Mouse (Mus musculus) cerebellum, adult 11 months (tissue): Measurements from ENCODE around the gene Vac14.

Experiments
- DNase-seq: peaks from one replicate; pipeline ENCODE4 v3.0.0; 2022

Gene Vac14

DNA sequence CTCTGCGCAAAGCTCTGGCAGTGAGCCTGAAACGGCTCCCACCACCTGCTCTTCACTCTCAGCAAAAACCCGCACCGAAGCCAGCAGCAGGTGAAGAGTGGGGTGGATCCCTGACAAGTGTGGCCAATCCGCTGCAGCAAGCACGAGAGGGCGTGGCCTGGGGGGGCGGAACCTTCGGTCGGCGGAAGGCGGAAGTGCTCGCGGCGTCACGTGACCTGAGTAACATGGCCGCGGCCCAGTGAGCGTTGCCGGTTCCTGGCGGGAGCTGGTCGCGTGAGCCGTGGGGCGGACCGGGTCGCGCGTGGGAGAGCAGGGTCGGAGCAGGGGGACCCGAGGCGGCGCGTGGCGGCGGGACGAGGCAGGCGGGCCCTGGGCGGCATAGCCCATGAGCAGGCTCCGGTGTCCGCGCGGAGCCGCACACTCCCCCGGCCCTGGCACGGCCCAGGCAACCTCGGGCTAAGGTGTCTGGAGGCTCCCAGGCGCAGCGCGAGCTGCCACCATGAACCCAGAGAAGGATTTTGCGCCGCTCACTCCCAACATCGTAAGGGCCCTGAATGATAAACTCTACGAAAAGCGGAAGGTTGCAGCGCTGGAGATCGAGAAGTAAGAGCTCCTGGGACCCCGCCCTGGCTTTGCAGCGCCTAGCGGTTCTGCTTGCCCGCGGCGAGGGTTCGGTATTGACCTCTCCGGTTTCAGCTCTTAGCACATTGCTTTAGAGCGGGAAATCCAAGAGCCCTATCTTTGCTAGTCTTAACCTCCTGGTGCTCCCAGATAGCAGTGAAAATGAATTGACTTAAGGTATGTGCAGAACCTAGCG lies at the start of gene Vac14:
Gene Vac14, plus strand, starts transcription at position 195 of the 817 bp plus-strand sequence.
- DNase-seq, result peak; percentile 98

DNA sequence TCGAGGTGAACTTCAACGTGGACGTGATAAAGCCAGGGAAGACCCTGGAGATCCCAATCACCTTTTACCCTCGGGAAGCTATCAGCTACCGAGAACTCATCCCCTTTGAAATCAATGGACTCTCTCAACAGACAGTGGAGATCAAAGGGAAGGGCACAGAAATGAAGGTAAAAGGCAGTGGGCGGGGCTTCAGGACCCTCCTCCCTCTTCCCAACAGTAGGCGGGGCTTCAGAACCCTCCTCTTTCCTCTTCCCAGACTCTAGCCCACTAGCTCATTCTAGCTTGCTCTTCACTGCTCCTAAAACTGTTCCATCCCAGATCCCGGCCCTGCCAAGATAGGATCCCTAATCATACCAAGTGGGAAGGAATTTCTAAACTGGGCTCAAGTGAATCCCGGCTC lies 25.7 kb upstream of the Vac14 start:
- DNase-seq, result no peak

DNA sequence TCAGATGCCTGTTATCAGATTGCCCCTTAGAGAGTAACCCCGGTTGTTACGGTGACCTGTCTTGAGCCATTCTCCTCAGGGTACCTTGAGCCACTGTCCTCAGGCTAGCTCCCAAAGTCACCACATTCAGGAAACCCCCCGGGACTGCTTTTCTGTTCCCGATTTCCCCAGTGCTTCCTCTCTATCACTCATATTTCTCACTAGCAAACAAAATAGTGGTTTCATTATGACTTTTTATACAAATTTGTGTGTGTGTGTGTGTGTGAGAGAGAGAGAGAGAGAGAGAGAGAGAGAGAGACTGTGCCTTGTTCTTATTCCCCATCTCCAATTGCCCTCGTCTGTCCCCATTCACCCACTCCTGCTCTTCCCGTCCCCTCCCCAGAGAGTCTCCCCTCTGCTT lies 24.2 kb upstream of the Vac14 start:
- no peak for DNase-seq

DNA sequence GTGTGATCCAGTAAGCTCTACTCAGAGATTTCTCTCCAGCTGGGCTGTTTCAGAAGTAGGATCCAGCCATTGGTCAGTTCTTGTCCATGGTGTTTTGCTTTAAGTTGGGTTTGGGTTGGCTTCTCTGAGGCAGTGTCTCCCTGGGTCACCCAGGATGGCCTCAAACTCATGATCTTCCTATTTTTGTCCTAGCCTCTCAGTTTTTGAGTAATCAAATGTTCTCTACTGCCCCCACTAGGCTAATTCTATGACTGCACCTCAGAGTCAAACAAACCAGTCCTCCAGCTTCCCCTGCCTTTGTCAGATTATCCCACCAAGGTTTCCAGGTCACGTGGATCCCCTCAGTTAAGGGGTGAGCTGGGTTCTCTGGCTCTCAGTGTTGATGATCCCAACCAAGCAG lies 13.8 kb upstream of the Vac14 start:
- DNase-seq, result peak; percentile 25

DNA sequence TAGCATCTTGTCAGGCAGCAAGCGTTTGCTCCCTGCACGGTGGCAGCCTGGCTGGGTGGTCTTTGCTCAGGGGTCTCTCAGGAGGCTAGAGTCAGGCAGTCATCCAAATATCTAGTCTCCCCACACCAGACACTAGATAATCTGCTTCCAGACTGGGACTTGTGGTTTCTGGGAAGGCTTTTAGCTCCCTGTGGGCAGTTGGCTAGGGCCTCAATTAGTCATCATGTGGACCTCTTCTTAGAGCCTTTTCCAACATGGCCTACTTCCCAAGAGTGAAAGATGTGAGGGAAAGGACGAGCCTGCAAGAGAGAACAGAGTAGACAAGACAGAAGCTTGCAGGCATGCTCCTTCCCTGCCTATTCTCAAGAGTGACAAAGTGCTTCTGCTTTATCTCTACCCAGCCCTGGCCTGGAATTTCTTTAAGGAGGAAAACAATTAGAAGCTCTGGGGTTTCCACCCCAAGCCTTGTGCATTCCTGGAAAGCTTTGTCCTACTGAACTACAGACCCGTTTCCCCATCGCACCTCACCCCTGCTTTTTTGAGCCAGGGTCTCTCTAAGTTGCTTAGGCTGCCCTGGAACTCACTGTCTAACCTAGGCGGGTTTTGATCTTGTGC lies 12.9 kb upstream of the Vac14 start:
- no peak for DNase-seq

DNA sequence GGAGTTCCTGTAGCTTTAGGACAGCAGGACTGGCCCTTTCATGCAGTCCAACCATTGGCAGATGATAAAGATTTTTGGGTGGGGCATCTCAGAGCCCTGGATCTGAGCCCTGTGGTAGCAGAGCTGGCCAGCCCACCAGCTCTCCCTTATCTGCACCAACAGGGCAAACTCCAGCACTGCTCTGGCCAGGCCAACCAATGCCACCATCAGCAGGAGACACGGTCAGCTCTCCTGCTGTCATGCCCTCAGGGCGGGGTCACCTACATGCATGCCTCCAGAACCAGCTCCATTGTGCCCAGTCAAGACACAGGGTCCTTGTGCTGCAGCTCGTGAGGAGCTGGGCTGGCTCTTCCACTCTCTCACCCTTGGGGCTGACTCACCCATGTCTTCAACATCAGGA lies 2.7 kb upstream of the Vac14 start:
- DNase-seq, result no peak

DNA sequence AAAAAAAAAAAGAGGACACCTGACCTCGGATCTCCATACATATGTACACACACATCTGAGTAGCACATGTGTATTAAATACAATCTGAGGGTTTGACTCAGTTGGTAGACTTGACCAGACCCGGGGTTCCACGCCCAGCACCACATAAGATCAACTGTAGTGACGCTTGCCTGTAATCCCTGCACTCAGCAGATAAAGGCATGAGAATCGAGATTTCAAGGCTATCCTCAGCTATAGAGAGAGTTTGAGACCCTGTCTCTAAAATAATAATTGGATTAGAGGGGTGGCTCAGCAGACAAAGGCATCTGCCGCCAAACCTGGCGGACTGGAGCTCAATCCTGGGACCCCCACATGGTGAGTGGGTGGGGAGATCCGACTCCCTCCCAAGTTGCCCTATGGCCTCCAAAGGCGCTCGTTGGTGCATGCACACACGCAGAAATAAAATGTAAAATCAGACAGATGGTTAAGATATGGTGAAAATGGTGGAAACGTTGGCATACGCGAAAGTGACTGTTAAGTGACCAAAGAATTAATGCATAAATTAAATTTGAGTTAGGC lies 505 bp upstream of the Vac14 start:
- DNase-seq, result no peak

DNA sequence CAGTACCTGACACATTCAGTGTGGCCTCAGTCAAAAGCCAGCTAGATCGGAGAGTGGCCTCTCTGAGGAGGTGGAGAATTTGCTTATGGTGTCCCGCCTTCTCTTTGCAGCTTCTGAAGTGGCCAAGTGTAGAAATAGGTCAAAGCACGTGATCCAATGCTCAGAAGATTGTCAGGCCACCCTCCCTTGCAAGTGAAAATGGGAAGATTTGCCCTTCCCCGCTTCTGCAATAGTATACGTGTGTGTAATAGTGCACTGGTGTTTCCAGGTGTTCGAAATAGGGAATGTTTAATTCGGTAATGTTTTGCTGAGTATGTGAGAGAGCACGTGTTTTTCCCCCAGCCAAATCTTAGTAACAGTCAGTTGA lies 806 bp downstream of the Vac14 start:
- DNase-seq, result no peak

DNA sequence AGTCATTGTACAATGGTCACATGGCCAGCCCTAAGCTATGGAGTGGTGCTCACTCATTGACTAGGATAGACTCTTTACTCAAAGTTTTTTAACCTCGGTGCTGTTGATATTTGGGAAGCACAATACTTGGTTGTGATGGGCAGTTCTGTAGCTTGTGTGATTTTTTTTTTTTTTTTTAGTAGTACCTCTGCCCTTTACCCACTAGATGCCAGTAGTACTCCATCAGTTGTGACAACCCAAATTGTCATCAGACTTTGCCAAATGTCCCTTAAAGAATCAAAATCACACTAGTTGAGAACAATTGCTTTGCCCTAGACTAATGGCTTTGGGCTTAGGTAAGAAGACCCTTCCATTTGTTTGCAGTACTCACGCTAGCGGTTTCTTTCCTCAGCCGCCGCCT lies 1.5 kb downstream of the Vac14 start:
- no peak for DNase-seq

DNA sequence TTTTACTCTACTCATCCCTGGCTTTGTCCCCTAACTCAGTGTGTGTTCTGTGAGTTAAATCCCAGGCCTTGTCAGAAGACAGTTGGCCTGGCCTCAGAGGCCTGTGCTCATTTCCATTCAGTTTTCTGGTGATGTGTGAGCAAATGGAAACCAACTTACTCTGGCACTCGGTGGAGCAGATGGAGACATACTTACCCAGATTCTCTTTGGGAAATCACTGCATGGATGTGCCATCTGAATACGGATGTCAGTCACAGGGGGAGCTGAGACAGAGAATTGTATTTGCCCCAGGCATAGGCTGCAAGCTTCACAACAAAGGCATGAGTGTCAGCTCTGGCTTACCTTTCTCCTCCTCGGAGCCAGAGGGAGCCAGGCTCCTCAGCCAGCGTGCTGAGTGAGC lies 8.0 kb downstream of the Vac14 start:
- no peak for DNase-seq

DNA sequence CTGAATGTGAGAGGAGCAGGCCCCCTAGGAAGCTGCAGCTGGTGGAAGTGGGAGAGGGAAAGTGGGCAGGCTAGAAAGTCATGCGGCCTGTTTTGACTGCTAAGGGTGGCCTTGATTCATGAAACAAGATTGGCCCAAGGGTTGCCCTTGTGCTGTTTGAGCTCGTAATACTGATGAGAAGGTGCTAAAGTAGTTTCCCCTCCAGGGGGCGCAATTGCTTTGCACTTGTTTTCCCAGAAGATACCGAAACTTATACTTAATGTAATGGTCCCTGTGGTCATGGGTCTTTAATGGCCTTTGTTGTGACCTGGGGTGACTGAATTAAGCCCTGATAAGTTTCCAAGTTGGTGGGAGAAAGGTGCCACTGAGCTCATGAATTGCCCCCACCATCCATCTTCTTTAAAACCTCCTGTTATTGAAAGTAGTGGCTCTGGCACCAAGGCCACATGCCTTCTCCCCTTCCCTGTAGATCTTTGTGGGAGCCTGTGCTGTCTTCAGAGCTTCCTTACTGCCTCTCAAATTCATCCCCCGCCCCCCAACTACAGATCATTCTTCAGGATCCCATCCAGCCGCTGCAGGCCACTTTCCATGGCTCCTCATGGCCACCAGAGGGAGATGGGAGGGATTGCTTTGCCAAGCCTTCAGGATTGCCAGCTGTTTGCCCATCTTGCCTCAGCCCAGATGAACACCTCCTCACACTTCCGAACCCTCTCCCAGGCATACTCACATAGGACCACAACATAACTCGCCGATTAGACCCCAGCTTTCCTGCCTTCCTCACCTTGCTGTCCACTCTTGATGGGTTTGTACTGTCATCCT lies 11.1 kb downstream of the Vac14 start:
- peak; percentile 66 for DNase-seq

DNA sequence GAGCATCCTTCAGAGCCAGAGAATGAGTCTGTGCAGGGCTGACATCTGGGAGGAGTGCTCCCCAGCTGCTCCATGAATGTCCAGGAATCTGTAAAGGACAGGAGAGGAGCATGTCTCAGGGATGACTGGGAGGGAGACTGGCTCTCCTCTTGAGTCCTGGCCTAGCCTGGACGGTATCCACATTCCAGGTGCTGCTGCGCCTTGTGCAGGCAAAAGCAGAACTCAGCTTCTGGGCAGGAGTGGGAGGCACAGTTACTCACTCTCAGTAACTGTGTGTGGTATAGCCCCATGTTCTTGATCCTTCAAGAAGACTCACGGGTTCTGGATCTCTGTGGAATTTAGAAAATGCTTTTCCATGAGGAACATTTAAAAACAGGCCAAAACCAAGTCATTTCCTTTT lies 11.7 kb downstream of the Vac14 start:
- no peak for DNase-seq

DNA sequence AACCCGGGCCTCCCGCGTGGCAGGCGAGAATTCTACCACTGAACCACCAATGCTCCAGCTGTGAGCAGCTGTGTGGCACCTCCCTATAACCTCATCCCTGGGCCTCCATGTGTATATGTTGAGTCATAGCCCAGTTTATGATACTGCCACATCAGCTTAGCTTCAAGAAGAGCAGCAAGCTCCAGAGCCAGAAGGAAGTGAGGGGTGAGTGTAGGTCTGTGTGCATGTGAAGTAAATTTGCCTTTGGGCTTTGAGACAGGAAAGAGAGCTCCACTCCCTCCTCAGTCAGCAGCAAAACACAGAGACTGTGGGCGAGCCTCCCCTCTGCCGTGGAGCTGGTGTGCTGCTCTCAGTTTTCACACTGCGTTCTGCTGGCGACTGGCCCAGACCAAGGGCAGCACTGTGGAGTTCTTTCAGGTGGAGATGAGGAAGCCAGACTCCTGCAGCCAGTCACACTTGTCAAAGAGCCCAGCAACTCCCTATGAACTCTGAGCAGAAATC lies 12.2 kb downstream of the Vac14 start:
- peak; percentile 53 for DNase-seq

DNA sequence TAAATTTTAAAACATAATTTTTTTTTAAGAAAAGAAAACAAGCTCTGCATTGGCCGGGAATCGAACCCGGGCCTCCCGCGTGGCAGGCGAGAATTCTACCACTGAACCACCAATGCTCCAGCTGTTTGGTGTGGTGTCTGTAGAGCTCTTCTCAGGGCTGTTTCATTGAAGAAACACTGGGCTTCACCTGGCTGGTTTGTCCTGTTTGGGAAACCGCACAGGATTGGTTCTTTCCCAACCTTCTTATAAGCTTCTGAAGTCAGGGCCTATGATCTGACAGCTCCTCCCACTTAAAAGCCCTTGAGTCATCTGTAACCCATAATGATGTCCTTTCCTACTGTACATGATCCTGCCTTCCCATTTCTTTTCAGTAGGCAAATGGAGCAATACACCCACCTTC lies 12.8 kb downstream of the Vac14 start:
- DNase-seq, result no peak

DNA sequence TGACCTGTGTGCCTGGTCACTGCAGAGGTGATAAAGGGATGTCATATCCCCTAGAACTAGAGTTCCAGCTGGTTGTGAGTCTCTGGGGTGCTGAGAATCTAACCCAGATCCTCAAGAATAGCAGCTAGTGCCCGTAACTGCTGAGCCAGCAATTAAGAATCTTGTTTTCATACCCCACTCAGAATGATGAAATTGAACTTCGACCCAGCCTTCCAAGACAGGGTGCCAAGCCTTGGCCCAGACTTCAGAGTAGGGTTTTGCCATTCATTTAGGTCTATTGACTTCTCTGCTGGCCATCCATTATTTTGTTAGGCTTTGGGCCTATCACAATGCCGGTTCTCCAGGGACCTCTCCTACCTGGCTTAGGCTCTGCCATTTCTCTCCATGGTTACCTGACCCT lies 15.4 kb downstream of the Vac14 start:
- DNase-seq, result no peak

DNA sequence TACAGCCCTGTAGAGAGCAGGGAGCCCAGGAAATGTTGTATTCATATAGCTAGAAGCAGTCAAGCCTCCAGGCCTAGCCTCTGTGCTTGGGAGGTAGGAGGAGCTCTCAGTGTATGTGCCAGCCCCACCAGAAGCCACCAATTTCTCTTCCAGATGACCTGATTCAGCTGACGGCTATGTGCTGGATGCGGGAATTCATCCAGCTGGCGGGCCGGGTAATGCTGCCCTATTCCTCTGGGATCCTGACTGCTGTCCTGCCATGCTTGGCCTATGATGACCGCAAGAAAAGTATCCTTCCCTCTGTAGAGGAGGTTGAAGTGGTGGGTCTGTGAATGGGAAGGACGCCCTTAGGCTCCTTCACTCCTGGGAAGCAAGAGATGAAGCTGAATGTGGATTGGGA lies 17.8 kb downstream of the Vac14 start:
- DNase-seq, result no peak

DNA sequence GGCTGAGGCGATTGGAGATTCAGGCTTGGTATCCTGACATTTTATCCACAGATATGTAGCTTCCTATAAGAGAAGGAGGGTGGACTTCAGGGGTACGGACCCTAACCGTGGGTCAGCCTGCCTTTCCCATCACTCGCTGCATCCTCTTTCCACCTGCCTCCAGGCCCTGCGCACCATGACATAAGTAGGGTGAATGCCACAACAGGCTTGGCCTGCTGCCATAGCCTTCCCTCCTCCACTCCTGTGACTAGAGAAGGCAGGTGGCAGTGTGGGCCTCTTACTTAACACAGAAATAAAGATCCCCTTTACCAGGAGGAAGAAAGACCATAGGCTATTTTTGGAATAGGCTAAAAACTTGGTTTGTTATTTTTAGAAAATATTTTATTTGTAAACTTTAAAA lies 23.9 kb downstream of the Vac14 start:
- peak; percentile 62 for DNase-seq

DNA sequence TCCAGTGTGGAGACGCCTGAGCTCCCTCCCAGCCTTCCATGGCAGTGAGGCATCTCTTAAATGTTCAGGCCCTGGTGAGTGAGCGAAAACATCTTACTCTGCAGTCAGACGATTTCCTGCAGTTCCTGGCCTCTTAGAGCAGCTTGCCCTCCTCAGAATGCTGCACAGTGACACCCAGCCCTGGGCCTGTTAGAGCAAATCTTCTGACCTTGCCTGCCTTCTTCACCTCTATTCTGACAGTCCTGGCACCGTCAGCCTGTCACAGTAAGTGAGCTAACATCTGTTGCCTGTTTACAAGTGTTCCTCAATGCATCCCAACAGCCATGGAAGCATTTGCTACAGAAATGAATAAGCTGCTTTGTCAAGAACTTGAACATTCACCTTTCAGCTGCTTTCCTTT lies 24.8 kb downstream of the Vac14 start:
- no peak for DNase-seq

DNA sequence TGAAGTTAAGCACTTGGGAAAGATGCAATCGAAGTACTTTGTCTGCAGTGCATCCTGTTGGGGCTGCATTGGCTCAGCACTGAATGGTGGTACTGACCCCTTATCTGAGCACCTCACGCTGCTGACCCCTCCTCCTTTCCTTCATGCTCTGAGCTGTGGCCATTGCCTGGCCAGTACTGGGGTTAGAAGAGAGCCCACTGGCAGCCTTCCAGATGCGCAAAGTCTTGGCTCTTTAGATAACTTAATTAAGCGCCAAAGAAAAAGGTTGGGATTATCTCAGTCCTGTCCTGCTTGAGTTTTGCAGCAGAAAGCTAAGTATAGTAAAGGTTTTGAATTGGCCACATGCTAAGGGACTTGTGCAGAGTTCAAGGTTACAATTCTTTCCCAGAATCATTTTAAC lies 26.0 kb downstream of the Vac14 start:
- no peak for DNase-seq

DNA sequence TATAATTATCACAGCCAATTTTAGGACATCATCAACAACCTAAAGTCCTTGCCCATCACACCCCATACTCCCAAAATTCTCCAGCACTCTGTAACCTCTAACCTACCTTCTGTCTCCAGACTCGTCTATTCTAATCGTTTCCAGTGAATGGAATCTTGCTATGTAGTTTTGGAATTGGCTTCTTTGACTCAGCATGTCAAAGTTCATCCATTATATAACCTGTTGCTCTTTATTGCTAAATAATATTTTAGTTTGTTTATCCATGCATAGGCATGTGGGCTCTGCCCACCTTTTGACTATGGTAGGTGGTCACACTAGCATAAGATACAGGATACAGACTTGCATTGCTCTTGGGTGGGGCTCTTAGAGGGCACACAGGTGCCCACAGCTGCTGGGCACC lies 26.5 kb downstream of the Vac14 start:
- DNase-seq, result no peak

DNA sequence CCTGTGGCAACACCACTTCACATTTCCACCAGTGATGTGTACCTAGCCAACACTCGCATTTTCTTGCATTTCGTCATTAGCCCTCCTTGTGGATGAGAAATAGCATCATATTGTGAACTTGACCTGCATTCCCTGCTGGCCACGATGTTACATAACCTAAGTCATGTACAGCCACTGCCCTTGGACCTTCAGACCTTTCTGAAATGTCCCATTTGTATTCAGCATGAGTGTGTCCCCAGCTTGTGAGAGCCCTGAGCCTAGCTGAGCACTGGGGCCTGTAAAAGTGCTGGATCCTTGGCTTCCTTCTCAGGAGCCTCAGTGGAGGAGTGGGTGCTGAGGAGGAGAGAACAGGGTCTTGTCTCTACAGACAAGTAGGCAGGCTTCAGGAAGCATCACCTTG lies 27.0 kb downstream of the Vac14 start:
- DNase-seq, result no peak

DNA sequence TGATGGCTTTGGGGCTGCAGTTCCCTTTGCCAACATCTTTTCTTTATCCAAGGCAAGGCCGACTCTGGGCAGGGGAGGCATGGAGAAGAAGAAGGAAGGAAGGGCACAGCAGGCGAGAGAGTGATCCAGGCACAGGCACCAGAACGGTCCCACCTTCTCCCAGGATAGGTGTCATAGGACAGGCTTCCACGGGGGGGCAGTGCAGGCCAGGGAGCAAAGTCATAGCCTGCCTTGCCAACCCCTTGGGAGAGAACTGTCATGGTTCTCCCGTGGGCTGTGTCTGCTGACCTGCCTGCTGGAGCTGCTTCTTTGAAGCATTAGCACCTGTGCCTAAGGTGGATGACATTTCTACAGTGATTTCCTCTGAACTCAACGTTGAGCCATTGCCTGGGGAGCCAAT lies 27.7 kb downstream of the Vac14 start:
- peak; percentile 84 for DNase-seq

DNA sequence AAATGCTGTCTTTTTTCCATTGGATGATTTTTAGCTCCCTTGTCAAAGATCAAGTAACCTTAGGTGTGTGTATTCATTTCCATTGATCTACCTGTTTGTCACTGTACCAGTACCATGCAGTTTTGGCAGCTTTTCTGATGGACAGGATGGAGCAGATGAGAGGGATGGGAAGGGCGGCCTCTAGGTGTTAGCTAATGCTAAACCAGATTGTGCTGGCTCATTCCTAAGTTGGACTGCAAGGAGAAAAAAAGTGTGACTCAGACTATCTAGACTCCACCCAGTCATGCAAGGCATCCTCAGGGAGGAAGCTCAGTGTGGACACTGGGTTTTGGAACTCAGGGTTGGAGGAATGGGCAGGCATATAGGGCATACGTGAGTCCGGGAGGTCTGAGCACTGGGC lies 30.2 kb downstream of the Vac14 start:
- DNase-seq, result no peak

DNA sequence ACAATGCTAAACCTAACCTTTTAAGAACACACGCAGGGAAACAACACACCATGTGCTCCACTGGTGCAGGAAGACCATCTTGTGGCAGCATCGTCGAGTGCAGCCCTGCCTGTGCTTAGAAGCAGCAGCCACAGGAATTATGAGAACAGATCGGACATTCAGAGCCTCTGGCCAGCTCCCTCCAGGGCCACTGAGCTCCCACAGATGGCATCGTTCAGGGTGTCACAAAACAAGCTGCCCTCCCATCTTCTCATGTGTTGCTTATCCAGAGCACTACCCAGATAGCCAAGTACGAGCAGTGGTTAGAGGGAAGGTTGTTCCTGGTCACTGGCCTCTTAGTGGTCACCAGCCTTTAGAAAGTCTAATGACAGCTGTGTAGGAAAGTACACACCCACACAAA lies 30.9 kb downstream of the Vac14 start:
- DNase-seq, result no peak
